Mouse (Mus musculus) neural tube, embryonic 14.5 days (tissue): Measurements from ENCODE around the gene Nxn. TPM values are rescaled to one million over a fixed set of nuclear protein-coding genes. Genes with fewer than 3 reads are reported as not detected.
A peak's percentile ranks its signal among the peaks of the same experiment; 100 is the strongest.

Source experiments
- ATAC-seq: fragments of 200-750 bp; cut with Nextera tagmentation; 2 replicates; pipeline ENCODE4 v1.8.0; 2017; ENCODE audit warnings: low read depth, mild to moderate bottlenecking, moderate TSS enrichment, moderate library complexity
- H3K27ac ChIP-seq: fragments of 300-500 bp; sonication (generic); 2 replicates; pipeline ENCODE4 v1.5.1; 2014; ENCODE audit warnings: low read depth, mild to moderate bottlenecking, control low read depth, low read length, moderate library complexity, mixed read lengths
- H3K27me3 ChIP-seq: fragments of 300-500 bp; sonication (generic); 2 replicates; pipeline ENCODE4 v1.6.1; 2014; ENCODE audit warnings: low read length; ENCODE audit not compliant: control insufficient read depth, insufficient read depth
- H3K36me3 ChIP-seq: fragments of 300-500 bp; sonication (generic); 2 replicates; pipeline ENCODE4 v1.6.1; 2014; ENCODE audit warnings: low read length, mixed read lengths; ENCODE audit not compliant: control insufficient read depth, insufficient read depth
- H3K4me1 ChIP-seq: fragments of 300-500 bp; sonication (generic); 2 replicates; pipeline ENCODE4 v1.6.1; 2014; ENCODE audit warnings: low read length; ENCODE audit not compliant: control insufficient read depth, insufficient read depth
- H3K4me2 ChIP-seq: fragments of 300-500 bp; sonication (generic); 2 replicates; pipeline ENCODE4 v1.6.1; 2014; ENCODE audit warnings: mild to moderate bottlenecking, low read depth, low read length, control low read depth
- H3K4me3 ChIP-seq: fragments of 300-500 bp; sonication (generic); 2 replicates; pipeline ENCODE4 v1.5.1; 2014; ENCODE audit warnings: low read depth, low read length, control low read depth, mixed read lengths
- H3K9ac ChIP-seq: fragments of 300-500 bp; sonication (generic); replicated peaks from 2 replicates; pipeline ENCODE4 v1.6.1; 2014; ENCODE audit warnings: low read depth, mild to moderate bottlenecking, control low read depth, low read length, mixed read lengths
- H3K9me3 ChIP-seq: fragments of 300-500 bp; sonication (generic); 2 replicates; pipeline ENCODE4 v1.6.1; 2016; ENCODE audit warnings: low read length; ENCODE audit not compliant: control insufficient read depth
- WGBS: fragments of 180-500 bp; shearing (Covaris S2); extraction: QIAGEN DNeasy Blood & Tissue Kit; methylation state at CpG from one replicate; pipeline ENCODE4 v1.1.7; 2014; 5-methylcytosine and 5-hydroxymethylcytosine counted together
- polyA plus RNA-seq: library from polyadenylated mRNA; unstranded; fragments of >200 nt; fragmentation: Nextera tagmentation; extraction: Ambion mirVana; gene quantifications from 2 replicates; pipeline ENCODE4 v1.2.1, GENCODE M21; 2014

The Nxn gene
- polyA plus RNA-seq, 1 experiment from 2014 or later, result 23.5 TPM

GRCm38 (mm10) chr11:76297252-76297651, 101.7 kb downstream of the Nxn start:
- Histone ChIP-seq H3K4me3 (no peak overlapping the region), H3K4me1 (peaks cover 30% of the 10 kb centered on the region), H3K9ac (no peak overlapping the region), H3K4me2 (no peak overlapping the region), H3K36me3 (no peaks in the 10 kb centered on the region), H3K27ac (no peak overlapping the region), H3K27me3 (no peaks in the 10 kb centered on the region), H3K9me3 (no peaks in the 10 kb centered on the region)
- ATAC-seq, result no peak
- 63% methylated on average over 9 of the region's 9 CpGs for WGBS

- H3K4me2 ChIP-seq, result no peak overlapping the region
- no peaks in the 10 kb centered on the region for H3K36me3 ChIP-seq
- H3K27ac ChIP-seq, result 0 out of 2 replicates have a peak overlapping the region, but pooled peaks have one; percentile 45
- 33% methylated on average over 9 of the region's 9 CpGs for WGBS
- H3K9me3 ChIP-seq, result no peaks in the 10 kb centered on the region
- peaks cover 41% of the 10 kb centered on the region for H3K4me1 ChIP-seq
- no peak overlapping the region for H3K9ac ChIP-seq
- H3K4me3 ChIP-seq, result no peak overlapping the region
- no peaks in the 10 kb centered on the region for H3K27me3 ChIP-seq
- ATAC-seq, result no peak
These were observed 104.1 kb downstream of the Nxn start for GRCm38 (mm10) chr11:76294836-76295235.

GRCm38 (mm10) chr11:76294078-76294477, 104.9 kb downstream of the Nxn start:
- 52% methylated on average over 5 of the region's 5 CpGs for WGBS
- H3K4me1 ChIP-seq, result peaks cover 46% of the 10 kb centered on the region
- H3K9ac ChIP-seq, result no peak overlapping the region
- no peaks in the 10 kb centered on the region for H3K9me3 ChIP-seq
- no peak overlapping the region for H3K4me2 ChIP-seq
- no peak for ATAC-seq
- H3K27ac ChIP-seq, result 0 out of 2 replicates have a peak overlapping the region, but pooled peaks have one; percentile 45
- H3K27me3 ChIP-seq, result no peaks in the 10 kb centered on the region
- no peaks in the 10 kb centered on the region for H3K36me3 ChIP-seq
- H3K4me3 ChIP-seq, result no peak overlapping the region

GRCm38 (mm10) chr11:76292831-76293230, 106.1 kb downstream of the Nxn start:
- no peak for ATAC-seq
- 58% methylated on average over 6 of the region's 6 CpGs for WGBS
- Histone ChIP-seq H3K4me2 (no peak overlapping the region), H3K9me3 (no peaks in the 10 kb centered on the region), H3K9ac (no peak overlapping the region), H3K36me3 (no peaks in the 10 kb centered on the region), H3K4me3 (no peak overlapping the region), H3K27me3 (no peaks in the 10 kb centered on the region), H3K4me1 (peaks cover 51% of the 10 kb centered on the region), H3K27ac (peak overlapping the region; percentile 10; the same call in 1 of the 2 replicates)

- ATAC-seq, result no peak
- H3K36me3 ChIP-seq, result no peaks in the 10 kb centered on the region
- no peaks in the 10 kb centered on the region for H3K27me3 ChIP-seq
- H3K4me2 ChIP-seq, result no peak overlapping the region
- peak overlapping the region; percentile 12 for H3K27ac ChIP-seq
- H3K9ac ChIP-seq, result no peak overlapping the region
- peaks cover 52% of the 10 kb centered on the region for H3K4me1 ChIP-seq
- WGBS, result 66% methylated on average over 15 of the region's 15 CpGs
- no peak overlapping the region for H3K4me3 ChIP-seq
- H3K9me3 ChIP-seq, result no peaks in the 10 kb centered on the region
These were observed 106.5 kb downstream of the Nxn start for GRCm38 (mm10) chr11:76292398-76292797.

- H3K4me1 ChIP-seq, result peaks cover 48% of the 10 kb centered on the region
These were observed 107.0 kb downstream of the Nxn start for GRCm38 (mm10) chr11:76291960-76292359.

GRCm38 (mm10) chr11:76290367-76290766, 108.6 kb downstream of the Nxn start:
- peak; percentile 62 for ATAC-seq
- Histone ChIP-seq H3K36me3 (no peaks in the 10 kb centered on the region), H3K4me1 (peaks cover 46% of the 10 kb centered on the region), H3K27me3 (no peaks in the 10 kb centered on the region), H3K4me3 (no peak overlapping the region), H3K27ac (peak overlapping the region; percentile 87), H3K4me2 (no peak overlapping the region), H3K9ac (no peak overlapping the region), H3K9me3 (no peaks in the 10 kb centered on the region)
- 7% methylated on average over 11 of the region's 11 CpGs for WGBS

More at GRCm38 (mm10) chr11:76291960-76292359, 107.0 kb downstream of the Nxn start:
- Histone ChIP-seq H3K9me3 (no peaks in the 10 kb centered on the region), H3K4me3 (no peak overlapping the region), H3K27ac (peak overlapping the region; percentile 12), H3K36me3 (no peaks in the 10 kb centered on the region), H3K4me2 (no peak overlapping the region), H3K27me3 (no peaks in the 10 kb centered on the region), H3K9ac (no peak overlapping the region)
- no peak for ATAC-seq
- WGBS, result 77% methylated on average over 4 of the region's 4 CpGs

- WGBS, result 75% methylated on average over 6 of the region's 6 CpGs
- no peak overlapping the region for H3K4me3 ChIP-seq
These were observed 110.3 kb downstream of the Nxn start for GRCm38 (mm10) chr11:76288645-76289044.

GRCm38 (mm10) chr11:76287301-76287700, 111.6 kb downstream of the Nxn start:
- ATAC-seq, result no peak
- no peak overlapping the region for H3K27ac ChIP-seq
- H3K4me3 ChIP-seq, result no peak overlapping the region
- 39% methylated on average over 10 of the region's 10 CpGs for WGBS
- H3K4me2 ChIP-seq, result no peak overlapping the region
- H3K4me1 ChIP-seq, result peaks cover 27% of the 10 kb centered on the region
- no peaks in the 10 kb centered on the region for H3K9me3 ChIP-seq
- no peak overlapping the region for H3K9ac ChIP-seq
- no peaks in the 10 kb centered on the region for H3K36me3 ChIP-seq
- no peaks in the 10 kb centered on the region for H3K27me3 ChIP-seq

More at GRCm38 (mm10) chr11:76288645-76289044, 110.3 kb downstream of the Nxn start:
- H3K9me3 ChIP-seq, result no peaks in the 10 kb centered on the region
- H3K36me3 ChIP-seq, result no peaks in the 10 kb centered on the region
- no peak overlapping the region for H3K4me2 ChIP-seq
- no peaks in the 10 kb centered on the region for H3K27me3 ChIP-seq
- peaks cover 32% of the 10 kb centered on the region for H3K4me1 ChIP-seq
- ATAC-seq, result no peak
- H3K9ac ChIP-seq, result no peak overlapping the region
- H3K27ac ChIP-seq, result 0 out of 2 replicates have a peak overlapping the region, but pooled peaks have one; percentile 1
